Mouse (Mus musculus): ENCODE measurements around the gene Sdf2l1.
A peak's percentile ranks its signal among the peaks of the same experiment; 100 is the strongest.

Gene Sdf2l1

DNA sequence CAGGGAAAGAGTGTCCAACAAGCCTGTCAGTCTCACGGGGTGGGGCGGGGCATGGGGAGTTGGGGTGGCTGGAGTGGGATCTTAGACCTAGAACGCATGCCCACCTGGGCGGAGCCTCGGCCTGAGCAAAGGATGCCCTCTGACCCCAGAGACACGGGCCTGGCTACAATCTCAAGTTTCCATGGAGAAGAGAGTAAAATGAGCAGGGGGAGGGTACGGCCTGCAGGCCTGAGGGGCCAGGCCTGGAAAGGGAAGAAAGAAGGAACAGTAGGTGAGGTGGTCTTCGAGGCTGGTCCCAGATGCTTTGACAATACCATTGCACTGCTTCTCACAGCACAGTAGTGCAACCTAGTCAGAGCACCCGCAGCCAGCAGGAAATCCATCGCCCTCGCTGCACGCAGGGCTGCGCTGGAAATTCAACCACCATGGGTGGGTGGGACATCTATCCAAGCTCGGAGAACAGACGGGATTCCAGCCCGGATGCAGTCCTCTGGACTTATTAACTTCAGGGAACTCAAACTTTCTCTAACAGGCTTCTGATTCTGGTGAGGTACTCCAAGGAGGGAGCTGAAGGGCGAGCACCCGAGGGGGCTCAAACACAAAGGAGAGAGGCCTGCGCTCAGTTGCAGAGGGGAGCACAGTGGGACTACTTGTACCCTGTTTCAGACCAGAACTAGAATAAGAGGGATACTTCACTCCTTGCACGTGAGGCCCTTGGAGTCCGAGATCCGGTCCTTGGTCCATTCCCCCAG lies 7.9 kb downstream of the Sdf2l1 start:
- DNase-seq (ENCODE audit: low spot score), result no peak

- no peak for DNase-seq (ENCODE audit: low spot score)
Observed at GRCm38 (mm10) chr16:17121569-17121968, 10.6 kb downstream of the Sdf2l1 start.

DNA sequence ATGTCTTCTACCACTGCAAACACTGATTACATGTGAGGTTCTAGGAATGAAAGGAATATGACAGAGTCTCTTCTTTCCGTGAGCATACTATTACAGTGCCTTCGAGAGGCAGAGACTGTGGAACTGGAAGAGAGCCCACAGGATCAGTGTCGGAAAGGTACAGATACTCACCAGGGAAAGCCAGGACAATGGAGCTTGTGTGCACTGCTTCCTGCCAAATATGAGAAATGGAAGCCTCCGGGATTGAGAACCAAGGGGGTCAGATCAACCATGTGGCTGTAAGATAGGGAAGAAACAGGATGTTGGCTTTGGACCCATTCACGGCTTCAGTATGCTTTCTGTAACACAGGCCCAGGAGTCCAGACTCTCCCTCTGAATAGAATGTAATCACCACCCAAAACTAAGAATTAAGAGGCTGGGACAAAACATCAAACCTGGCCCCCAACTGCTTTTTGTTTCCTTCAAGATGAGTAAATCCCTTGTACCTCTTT lies 14.8 kb downstream of the Sdf2l1 start:
- DNase-seq (ENCODE audit: low spot score), result no peak

GRCm38 (mm10) chr16:17110771-17111743 lies 21.1 kb downstream of the Sdf2l1 start, which contains the start of gene Ppil2:
Gene Ppil2 (minus strand): TSS chr16:17111257.
- peak; percentile 87 for DNase-seq (ENCODE audit: low spot score)

DNA sequence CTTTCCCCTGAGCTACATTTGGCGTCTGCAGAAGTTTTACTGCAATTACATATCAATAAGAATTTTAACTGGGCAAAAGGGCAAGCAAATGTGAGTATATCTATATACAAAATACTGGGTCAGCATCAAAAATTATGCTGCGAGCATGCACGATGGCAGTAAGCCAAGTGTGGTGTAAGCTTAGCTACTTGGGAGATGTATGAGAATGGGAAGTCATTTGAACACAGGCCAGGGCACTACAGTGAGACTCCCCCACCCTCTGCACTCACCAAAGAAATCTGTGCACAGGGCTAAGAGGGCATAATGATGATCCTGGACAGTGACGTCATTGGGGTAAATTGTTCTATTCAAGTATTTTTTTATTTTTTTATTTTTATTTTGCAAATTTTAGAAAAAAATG lies 27.6 kb downstream of the Sdf2l1 start:
- DNase-seq (ENCODE audit: low spot score), result peak; percentile 74

DNA sequence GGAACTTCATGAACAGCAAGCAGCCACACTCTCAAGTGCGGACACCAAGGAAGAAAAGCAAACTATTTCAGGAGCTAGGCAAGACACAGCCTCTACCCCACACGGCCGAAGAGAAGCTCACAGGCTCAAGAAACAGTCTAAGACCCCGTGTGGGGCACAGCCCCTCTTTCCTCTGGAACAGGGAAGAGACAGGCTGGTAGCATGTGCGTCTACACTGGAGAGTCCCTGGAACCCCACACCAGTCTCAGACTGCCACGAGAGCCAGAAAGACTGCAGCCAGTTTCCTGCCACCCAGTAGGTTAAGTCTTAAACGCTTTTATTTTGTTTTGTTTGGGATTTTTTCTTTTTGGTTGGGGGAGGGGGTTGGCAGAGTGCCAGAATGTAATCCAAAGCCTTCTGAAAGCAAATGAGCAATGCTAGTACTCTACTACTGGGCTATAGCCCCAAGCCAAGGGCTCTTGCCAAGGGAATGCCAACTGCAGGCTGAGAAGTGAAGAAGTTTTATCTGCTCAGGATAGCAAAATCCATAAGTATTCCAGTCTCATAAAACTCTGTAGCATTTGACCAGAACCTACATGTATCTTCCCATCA lies 29.5 kb downstream of the Sdf2l1 start:
- DNase-seq (ENCODE audit: low spot score), result peak; percentile 89

GRCm38 (mm10) chr16:17096938-17097337 lies 35.2 kb downstream of the Sdf2l1 start:
- DNase-seq (ENCODE audit: low spot score), result no peak

DNA sequence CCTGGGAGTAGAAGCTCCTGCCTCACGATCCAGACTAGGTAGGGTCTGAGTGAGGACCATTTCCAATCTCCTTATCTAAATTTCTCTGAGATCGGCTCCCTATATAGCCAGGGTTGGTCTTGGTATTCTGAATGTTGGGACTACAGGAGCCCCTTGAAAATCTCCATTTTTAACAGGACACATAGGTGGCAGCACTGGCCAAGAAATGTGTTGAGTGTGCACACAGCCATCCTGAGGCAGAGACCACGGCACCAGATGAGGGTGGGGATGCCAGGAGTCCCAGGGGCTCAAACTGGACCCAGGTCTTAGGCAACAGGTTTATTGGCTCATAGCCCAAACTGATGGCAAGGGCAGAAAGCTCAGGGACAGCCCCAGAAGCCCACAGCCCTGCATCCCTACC lies 43.8 kb downstream of the Sdf2l1 start:
- DNase-seq (ENCODE audit: low spot score), result no peak

GRCm38 (mm10) chr16:17086669-17087193 lies 45.5 kb downstream of the Sdf2l1 start:
- no peak for DNase-seq (ENCODE audit: low spot score)

DNA sequence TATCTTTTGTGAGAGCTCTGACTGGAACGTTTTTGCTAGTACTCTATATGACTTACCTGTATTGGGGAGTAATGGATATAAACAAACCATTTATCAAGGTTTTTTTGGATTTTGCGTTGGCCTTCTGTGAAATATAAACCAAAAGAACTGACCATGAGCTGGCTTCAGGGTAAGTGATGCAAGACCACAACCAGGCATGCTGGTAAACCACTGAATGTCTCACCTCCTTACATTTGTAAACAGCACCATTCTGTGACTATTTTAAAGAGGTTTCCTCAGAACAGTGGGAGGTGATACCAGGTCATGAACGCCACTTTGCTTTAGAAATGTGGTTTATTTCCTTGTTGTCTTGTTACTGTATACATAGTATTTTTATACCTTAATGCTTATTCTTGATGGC lies 45.9 kb downstream of the Sdf2l1 start:
- no peak for DNase-seq (ENCODE audit: low spot score)

DNA sequence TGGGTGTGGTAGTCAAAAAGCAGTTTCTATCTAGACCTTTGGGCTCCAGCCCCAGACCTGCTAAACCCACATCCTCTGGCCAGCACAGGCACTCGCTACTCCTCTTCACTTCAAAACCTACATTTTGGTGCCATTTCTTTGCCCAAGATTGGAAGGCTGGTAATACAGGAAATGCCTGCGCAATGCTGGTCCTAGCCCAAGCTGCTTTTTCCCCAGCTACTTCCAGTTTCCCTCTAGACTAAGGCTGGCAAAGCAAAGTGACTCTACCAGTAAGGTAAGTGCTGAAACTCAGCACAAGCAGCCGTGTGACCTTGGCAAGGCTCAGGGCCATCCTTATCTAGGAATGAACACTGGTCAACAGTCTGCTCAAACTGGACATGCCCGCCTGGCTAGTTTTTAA lies 46.5 kb downstream of the Sdf2l1 start:
- DNase-seq (ENCODE audit: low spot score), result no peak

GRCm38 (mm10) chr16:17082121-17082792 lies 49.9 kb downstream of the Sdf2l1 start:
- no peak for DNase-seq (ENCODE audit: low spot score)

All from adipocyte (in vitro differentiated cells).